Mouse (Mus musculus) heart, postnatal 0 days (tissue): Measurements from ENCODE around the gene Reep1.

ENCODE experiments used
- CTCF ChIP-seq: IDR thresholded peaks from 2 replicates; pipeline ENCODE4 v1.5.1; 2016; ENCODE audit warnings: antibody characterized with exemption, control low read depth, low read depth
- EP300 ChIP-seq: IDR thresholded peaks from 2 replicates; pipeline ENCODE4 v1.6.1; 2016; ENCODE audit warnings: antibody characterized with exemption, low read depth

DNA sequence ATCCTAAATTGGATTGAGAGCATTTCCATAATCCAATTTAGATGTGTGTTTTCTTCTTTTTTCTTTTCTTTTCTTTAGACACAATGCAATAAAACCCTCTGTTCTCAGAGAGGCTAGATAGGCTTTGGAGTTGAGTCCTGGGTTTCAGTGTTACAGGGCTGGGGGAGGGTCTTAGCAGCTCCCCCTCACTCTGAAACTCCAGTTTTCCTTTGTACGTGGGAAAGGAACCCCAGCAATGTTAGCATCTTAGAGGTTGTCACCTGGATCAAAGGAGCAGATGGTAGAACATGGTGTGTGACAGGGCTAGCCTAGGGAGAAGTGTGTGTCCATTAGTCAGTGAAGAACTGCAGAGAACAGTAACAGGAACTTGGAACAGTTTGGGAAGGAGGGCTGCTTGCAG is 38.9 kb downstream of the Reep1 start:
- no peak for TF ChIP-seq CTCF
- no peak for TF ChIP-seq EP300
